ENCODE assay signal across 30 mouse cellular contexts in genomic region chr15:23230616-23231015, GRCm38 (mm10).
A peak's percentile ranks its signal among the peaks of the same experiment; 100 is the strongest.
DNase-seq lines count a peak whose midpoint lies in the region; ATAC-seq and TF ChIP-seq lines count a peak whose summit lies in the region.
"Had no signal": no experiment of that assay in that cellular context is flagged by ENCODE, and none has a peak within 500 bp of the region (broad histone marks: within the 10 kb centered on the region; RNA-seq: fewer than 3 reads in every experiment).

No protein-coding gene starts in this region.

- TF ChIP-seq CTCF in forebrain, postnatal 0 days (IDR thresholded peaks at IDR 0.05; ENCODE audit: low read depth) = no peak

- peak; percentile 36; the same call in 1 of the 2 replicates for ATAC-seq in forebrain, postnatal 0 days
- no peak for ATAC-seq in forebrain, embryonic 13.5 days
- ATAC-seq: hindbrain, embryonic 16.5 days; midbrain, embryonic 16.5 days; Patski had no signal

- 64% methylated on average over 2 of the region's 2 CpGs for WGBS in forebrain, postnatal 0 days
- WGBS in forebrain, embryonic 13.5 days = 80% methylated on average over 2 of the region's 2 CpGs

- H3K36me3 ChIP-seq in forebrain, postnatal 0 days (ENCODE audit: insufficient read depth) = no peaks in the 10 kb centered on the region
- no peaks in the 10 kb centered on the region for H3K36me3 ChIP-seq in forebrain, embryonic 13.5 days (ENCODE audit: poor library complexity, severe bottlenecking)
- H3K36me3 ChIP-seq: embryonic facial prominence, embryonic 15.5 days; forebrain, embryonic 12.5 days; G1E; heart, embryonic 13.5 days; midbrain, embryonic 10.5 days; neural tube, embryonic 12.5 days had no signal

- no peak overlapping the region for H3K4me2 ChIP-seq in forebrain, postnatal 0 days (ENCODE audit: low read depth)
- no peak overlapping the region for H3K4me2 ChIP-seq in forebrain, embryonic 13.5 days
- H3K4me2 ChIP-seq: embryonic facial prominence, embryonic 15.5 days; forebrain, embryonic 12.5 days; heart, embryonic 13.5 days; neural tube, embryonic 12.5 days had no signal

- no peaks in the 10 kb centered on the region for H3K4me1 ChIP-seq in forebrain, postnatal 0 days (ENCODE audit: insufficient read depth)
- H3K4me1 ChIP-seq in forebrain, embryonic 13.5 days = no peaks in the 10 kb centered on the region
- H3K4me1 ChIP-seq: embryonic facial prominence, embryonic 15.5 days; forebrain, embryonic 12.5 days; heart, embryonic 13.5 days; midbrain, embryonic 10.5 days; neural tube, embryonic 12.5 days had no signal

- no peaks in the 10 kb centered on the region for H3K9me3 ChIP-seq in forebrain, postnatal 0 days (ENCODE audit: low read length)
- H3K9me3 ChIP-seq in forebrain, embryonic 13.5 days (replicated peaks) = no peaks in the 10 kb centered on the region
- H3K9me3 ChIP-seq: embryonic facial prominence, embryonic 15.5 days; forebrain, embryonic 12.5 days; G1E; heart, embryonic 13.5 days; midbrain, embryonic 10.5 days; neural tube, embryonic 12.5 days had no signal

- H3K27me3 ChIP-seq in forebrain, postnatal 0 days (ENCODE audit: insufficient read depth, low read length) = no peaks in the 10 kb centered on the region
- H3K27me3 ChIP-seq in forebrain, embryonic 13.5 days = no peaks in the 10 kb centered on the region
- H3K27me3 ChIP-seq: embryonic facial prominence, embryonic 15.5 days; forebrain, embryonic 12.5 days; heart, embryonic 13.5 days; neural tube, embryonic 12.5 days; Patski had no signal

- no peak overlapping the region for H3K27ac ChIP-seq in forebrain, postnatal 0 days (ENCODE audit: low read depth, low read length)
- H3K27ac ChIP-seq in forebrain, embryonic 13.5 days = no peak overlapping the region
- H3K27ac ChIP-seq: embryonic facial prominence, embryonic 15.5 days; forebrain, embryonic 12.5 days; gastrocnemius, adult 2 months; heart, adult 2 months; heart, embryonic 13.5 days; liver, embryonic 14.5 days; midbrain, embryonic 10.5 days; neural tube, embryonic 12.5 days had no signal

- no peak for DNase-seq in forebrain, postnatal 0 days
- DNase-seq in Muller cell, postnatal 12 days (ENCODE audit: inconsistent ontology term) = peak; percentile 15
- peak; percentile 20 for DNase-seq in cerebellum, adult 11 months
- DNase-seq in cerebellum, adult 9-10 months = peak; percentile 65
- no peak for DNase-seq in layer of hippocampus, postnatal 14 days (ENCODE audit: low spot score in 2 of 2)
- no peak for DNase-seq in spleen, postnatal 10 days (ENCODE audit: low spot score in 2 of 2)
- DNase-seq in urinary bladder, adult 18-20 months (ENCODE audit: low spot score in 2 of 2) = no peak
- DNase-seq: adrenal gland, postnatal 14 days; gastrocnemius, adult 2 months; gastrocnemius, postnatal 36 days; heart, adult 2 months; heart, postnatal 10 days; kidney, adult 18-20 months; liver; lung, adult 2 months; right cerebral cortex, adult 18-20 months; right cerebral cortex, postnatal 4 days; thymus, postnatal 14 days had no signal

- H3K4me3 ChIP-seq in forebrain, postnatal 0 days (ENCODE audit: low read depth, low read length) = no peak overlapping the region
- H3K4me3 ChIP-seq in forebrain, embryonic 13.5 days = no peak overlapping the region
- H3K4me3 ChIP-seq: embryonic facial prominence, embryonic 15.5 days; forebrain, embryonic 12.5 days; gastrocnemius, adult 2 months; heart, adult 2 months; heart, embryonic 13.5 days; midbrain, embryonic 10.5 days; myocyte; neural tube, embryonic 12.5 days had no signal

- no peak overlapping the region for H3K9ac ChIP-seq in forebrain, postnatal 0 days
- no peak overlapping the region for H3K9ac ChIP-seq in forebrain, embryonic 13.5 days
- H3K9ac ChIP-seq: embryonic facial prominence, embryonic 15.5 days; forebrain, embryonic 12.5 days; heart, embryonic 13.5 days; liver, embryonic 14.5 days; neural tube, embryonic 12.5 days had no signal

Comparison
In these comparisons a context has a peak if more than half of its experiments do, and no peak if none do; other contexts are left out.
1. DNase-seq: peak in Muller cell, postnatal 12 days (single experiment), cerebellum, adult 11 months (single experiment) and cerebellum, adult 9-10 months (single experiment); none in forebrain, postnatal 0 days (single experiment), layer of hippocampus, postnatal 14 days (0 of 2), spleen, postnatal 10 days (0 of 2) and urinary bladder, adult 18-20 months (0 of 2).